Mouse (Mus musculus) cortical plate, adult 2 months (tissue): ENCODE measurements around the gene Chst3.

ENCODE experiments used
- CTCF ChIP-seq: fragments of 200-500 bp; IDR thresholded peaks from 2 replicates; pipeline ENCODE4 v1.5.1; 2011; ENCODE audit warnings: mild to moderate bottlenecking, control low read depth, low read length; ENCODE audit not compliant: insufficient read depth; ENCODE audit errors: extremely low read depth
- POLR2A ChIP-seq: fragments of 200-500 bp; IDR thresholded peaks from 2 replicates; pipeline ENCODE4 v1.6.1; 2011; ENCODE audit warnings: mild to moderate bottlenecking, low read length, control low read depth; ENCODE audit not compliant: insufficient read depth; ENCODE audit errors: extremely low read depth

DNA sequence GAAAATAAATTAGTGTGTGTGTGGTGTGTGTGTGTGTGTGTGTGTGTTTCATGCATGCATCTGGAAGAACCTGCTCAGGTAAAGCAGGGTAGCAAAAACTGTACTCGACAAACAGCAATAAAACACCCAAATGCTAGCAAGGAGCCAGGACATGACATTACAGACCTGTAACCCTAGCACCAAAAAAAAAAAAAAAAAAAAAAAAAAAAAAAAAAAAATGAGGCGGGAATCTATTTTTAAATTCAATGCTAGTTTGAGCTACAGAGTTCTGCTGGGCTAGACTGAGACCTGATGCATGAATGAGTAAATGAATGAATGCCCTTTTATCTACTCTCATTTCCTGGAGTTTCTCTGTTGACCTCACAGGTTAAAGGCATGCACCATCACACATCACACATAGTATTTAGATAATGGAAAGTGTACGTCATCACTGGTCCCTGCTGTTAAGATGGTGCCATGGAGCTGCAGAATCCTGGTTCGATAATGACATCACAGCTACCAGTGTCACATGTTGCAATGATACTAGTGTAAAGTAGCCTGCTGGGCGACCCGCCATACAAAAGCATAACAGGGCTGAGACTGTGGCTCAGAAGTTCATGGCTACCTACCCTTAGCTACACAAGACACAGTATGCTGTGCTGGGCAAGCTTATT, 29.4 kb downstream of the Chst3 start:
- TF ChIP-seq CTCF (no peak), POLR2A (no peak)
